Mouse (Mus musculus) midbrain, embryonic 11.5 days (tissue): ENCODE results near the gene Tmc6. TPM values are rescaled to one million over a fixed set of nuclear protein-coding genes. Genes with fewer than 3 reads are reported as not detected.

Source experiments
- ATAC-seq: fragments of 200-750 bp; cut with Nextera tagmentation; 2 replicates; pipeline ENCODE4 v1.8.0; 2017; ENCODE audit warnings: moderate TSS enrichment, moderate library complexity; ENCODE audit not compliant: low FRiP score
- DNase-seq: peaks from one replicate; pipeline ENCODE4 v3.0.0; 2015; ENCODE audit warnings: low spot score; ENCODE audit errors: missing footprints
- H3K27ac ChIP-seq: fragments of 300-500 bp; sonication (generic); 2 replicates; pipeline ENCODE4 v1.5.1; 2014; ENCODE audit warnings: low read depth, low read length
- H3K27me3 ChIP-seq: fragments of 300-500 bp; sonication (generic); 2 replicates; pipeline ENCODE4 v1.6.1; 2014; ENCODE audit warnings: mild to moderate bottlenecking, low read length, moderate library complexity, mixed read lengths; ENCODE audit not compliant: control insufficient read depth, insufficient read depth
- H3K36me3 ChIP-seq: fragments of 300-500 bp; sonication (generic); 2 replicates; pipeline ENCODE4 v1.6.1; 2014; ENCODE audit warnings: mild to moderate bottlenecking, low read length, moderate library complexity, mixed read lengths; ENCODE audit not compliant: control insufficient read depth, insufficient read depth
- H3K4me1 ChIP-seq: fragments of 300-500 bp; sonication (generic); 2 replicates; pipeline ENCODE4 v1.6.1; 2014; ENCODE audit warnings: low read length; ENCODE audit not compliant: control insufficient read depth, insufficient read depth
- H3K4me2 ChIP-seq: fragments of 300-500 bp; sonication (generic); 2 replicates; pipeline ENCODE4 v1.6.1; 2014; ENCODE audit warnings: mild to moderate bottlenecking, moderate library complexity
- H3K4me3 ChIP-seq: fragments of 300-500 bp; sonication (generic); 2 replicates; pipeline ENCODE4 v1.5.1; 2014; ENCODE audit warnings: low read depth, low read length
- H3K9ac ChIP-seq: fragments of 300-500 bp; sonication (generic); 2 replicates; pipeline ENCODE4 v1.6.1; 2014; ENCODE audit warnings: low read length
- H3K9me3 ChIP-seq: fragments of 300-500 bp; sonication (generic); 2 replicates; pipeline ENCODE4 v1.6.1; 2016; ENCODE audit warnings: low read length; ENCODE audit not compliant: control insufficient read depth
- WGBS: fragments of 180-500 bp; shearing (Covaris S2); extraction: QIAGEN DNeasy Blood & Tissue Kit; methylation state at CpG from one replicate; pipeline ENCODE4 v1.1.7; 2014; 5-methylcytosine and 5-hydroxymethylcytosine counted together
- polyA plus RNA-seq: library from polyadenylated mRNA; unstranded; fragments of >200 nt; fragmentation: Nextera tagmentation; extraction: Ambion mirVana; gene quantifications from 2 replicates; pipeline ENCODE4 v1.2.1, GENCODE M21; 2014

The Tmc6 gene
- polyA plus RNA-seq, 1 experiment from 2014 or later = 4.5 TPM

GRCm38 (mm10) chr11:117724604-117725301 lies 57.2 kb downstream of the Tmc6 start:
- Histone ChIP-seq H3K9ac (no peak overlapping the region), H3K4me3 (no peak overlapping the region), H3K4me1 (no peaks in the 10 kb centered on the region), H3K36me3 (peaks cover 15% of the 10 kb centered on the region; the same call in 1 of the 2 replicates), H3K27ac (no peak overlapping the region), H3K4me2 (no peak overlapping the region), H3K9me3 (no peaks in the 10 kb centered on the region), H3K27me3 (no peaks in the 10 kb centered on the region)
- ATAC-seq (no peak), DNase-seq (no peak)
- WGBS = 90% methylated on average over 6 of the region's 6 CpGs

GRCm38 (mm10) chr11:117718838-117719237 lies 63.2 kb downstream of the Tmc6 start:
- no peak overlapping the region for H3K9ac ChIP-seq
- no peak overlapping the region for H3K27ac ChIP-seq
- WGBS = 90% methylated on average over 3 of the region's 3 CpGs
- no peak overlapping the region for H3K4me2 ChIP-seq
- no peaks in the 10 kb centered on the region for H3K4me1 ChIP-seq
- no peaks in the 10 kb centered on the region for H3K9me3 ChIP-seq
- no peak overlapping the region for H3K4me3 ChIP-seq
- no peak for ATAC-seq
- H3K36me3 ChIP-seq = peaks cover 33% of the 10 kb centered on the region
- H3K27me3 ChIP-seq = no peaks in the 10 kb centered on the region
- no peak for DNase-seq

Other genes with a start within 250 kb of the Tmc6 start
- gene Tnrc6c, start 127.9 kb downstream of the Tmc6 start, polyA plus RNA-seq = 14.6 and 15.1 TPM in 2 replicates
- 1.0 and 1.2 TPM in 2 replicates for gene Tmc8, start 122 bp downstream of the Tmc6 start, polyA plus RNA-seq
- gene 6030468B19Rik, start 15.5 kb upstream of the Tmc6 start, polyA plus RNA-seq = 0.65 and 1.3 TPM in 2 replicates
- gene Gm20708, start 27.5 kb upstream of the Tmc6 start, polyA plus RNA-seq = 0.15 and 0.20 TPM in 2 replicates
- 29.9 and 36.4 TPM in 2 replicates for gene Syngr2, start 27.5 kb upstream of the Tmc6 start, polyA plus RNA-seq
- 2.8 and 3.9 TPM in 2 replicates for gene Afmid, start 43.7 kb upstream of the Tmc6 start, polyA plus RNA-seq
- gene Tk1, start 43.9 kb upstream of the Tmc6 start, polyA plus RNA-seq = 87.1 and 89.7 TPM in 2 replicates
- 346 and 363 TPM in 2 replicates for gene Birc5, start 67.1 kb upstream of the Tmc6 start, polyA plus RNA-seq
- gene Tmem235, start 78.6 kb upstream of the Tmc6 start, polyA plus RNA-seq = not detected in 2 replicates
- gene Tha1, start 91.3 kb upstream of the Tmc6 start, polyA plus RNA-seq = 1.7 and 2.4 TPM in 2 replicates
- 5.5 and 5.9 TPM in 2 replicates for gene Socs3, start 187.8 kb upstream of the Tmc6 start, polyA plus RNA-seq
- 40.2 and 42.7 TPM in 2 replicates for gene Pgs1, start 204.1 kb upstream of the Tmc6 start, polyA plus RNA-seq